Mouse (Mus musculus): ENCODE data around the gene Zfp810. TPM values are rescaled to one million over a fixed set of nuclear protein-coding genes. Genes with fewer than 3 reads are reported as not detected.
"Not testable (repeated sequence)": the region's sequence is repeated elsewhere in the genome, so short reads cannot be mapped to it uniquely, and the experiment has no call there.

Gene Zfp810
- total RNA-seq (2015; ENCODE audit: low replicate concordance): 0.63 and 4.0 TPM in 2 replicates
- total RNA-seq (2017; ENCODE audit: low replicate concordance): 0.43 and 3.2 TPM in 2 replicates

- ATAC-seq (replicated peaks; ENCODE audit: low FRiP score, poor library complexity, severe bottlenecking): 0 out of 2 replicates have a peak, but pooled peaks have one; percentile 49
These were observed at the start of gene Zfp810 for GRCm38 (mm10) chr9:22307156-22307919. Zfp810 (minus strand) TSS chr9:22307648.

GRCm38 (mm10) chr9:22355919-22356318 is 48.5 kb upstream of the Zfp810 start:
- ATAC-seq (replicated peaks; ENCODE audit: low FRiP score, poor library complexity, severe bottlenecking): no peak

GRCm38 (mm10) chr9:22353901-22354300 is 46.5 kb upstream of the Zfp810 start:
- ATAC-seq (replicated peaks; ENCODE audit: low FRiP score, poor library complexity, severe bottlenecking): no peak

GRCm38 (mm10) chr9:22353465-22353864 is 46.0 kb upstream of the Zfp810 start:
- no peak for ATAC-seq (replicated peaks; ENCODE audit: low FRiP score, poor library complexity, severe bottlenecking)

- no peak for ATAC-seq (replicated peaks; ENCODE audit: low FRiP score, poor library complexity, severe bottlenecking)
These were observed 32.9 kb upstream of the Zfp810 start for GRCm38 (mm10) chr9:22340331-22340730.

GRCm38 (mm10) chr9:22337217-22337616 is 29.8 kb upstream of the Zfp810 start:
- ATAC-seq (replicated peaks; ENCODE audit: low FRiP score, poor library complexity, severe bottlenecking): no peak

- peak; percentile 98 for ATAC-seq (replicated peaks; ENCODE audit: low FRiP score, poor library complexity, severe bottlenecking)
These were observed 20.3 kb upstream of the Zfp810 start for GRCm38 (mm10) chr9:22327475-22328387.

GRCm38 (mm10) chr9:22327099-22327474 is 19.6 kb upstream of the Zfp810 start:
- ATAC-seq (replicated peaks; ENCODE audit: low FRiP score, poor library complexity, severe bottlenecking): peak; percentile 46; the same call in 1 of the 2 replicates

- ATAC-seq (replicated peaks; ENCODE audit: low FRiP score, poor library complexity, severe bottlenecking): no peak
These were observed 17.1 kb upstream of the Zfp810 start for GRCm38 (mm10) chr9:22324579-22324978.

- ATAC-seq (replicated peaks; ENCODE audit: low FRiP score, poor library complexity, severe bottlenecking): peak; percentile 74
These were observed 15.1 kb upstream of the Zfp810 start for GRCm38 (mm10) chr9:22322381-22323211.

GRCm38 (mm10) chr9:22319109-22319508 is 11.7 kb upstream of the Zfp810 start:
- ATAC-seq (replicated peaks; ENCODE audit: low FRiP score, poor library complexity, severe bottlenecking): no peak

- ATAC-seq (replicated peaks; ENCODE audit: low FRiP score, poor library complexity, severe bottlenecking): not testable (repeated sequence)
These were observed 8.6 kb upstream of the Zfp810 start for GRCm38 (mm10) chr9:22316047-22316446.

GRCm38 (mm10) chr9:22314066-22314465 is 6.6 kb upstream of the Zfp810 start:
- ATAC-seq (replicated peaks; ENCODE audit: low FRiP score, poor library complexity, severe bottlenecking): no peak

GRCm38 (mm10) chr9:22313218-22313617 is 5.8 kb upstream of the Zfp810 start:
- ATAC-seq (replicated peaks; ENCODE audit: low FRiP score, poor library complexity, severe bottlenecking): no peak

- no peak for ATAC-seq (replicated peaks; ENCODE audit: low FRiP score, poor library complexity, severe bottlenecking)
These were observed 2.2 kb upstream of the Zfp810 start for GRCm38 (mm10) chr9:22309651-22310050.

- not testable (repeated sequence) for ATAC-seq (replicated peaks; ENCODE audit: low FRiP score, poor library complexity, severe bottlenecking)
These were observed 443 bp upstream of the Zfp810 start for GRCm38 (mm10) chr9:22307920-22308262.

- no peak for ATAC-seq (replicated peaks; ENCODE audit: low FRiP score, poor library complexity, severe bottlenecking)
These were observed 722 bp downstream of the Zfp810 start for GRCm38 (mm10) chr9:22306726-22307125.

- no peak for ATAC-seq (replicated peaks; ENCODE audit: low FRiP score, poor library complexity, severe bottlenecking)
These were observed 5.2 kb downstream of the Zfp810 start for GRCm38 (mm10) chr9:22302199-22302598.

GRCm38 (mm10) chr9:22278733-22279132 is 28.7 kb downstream of the Zfp810 start:
- ATAC-seq (replicated peaks; ENCODE audit: low FRiP score, poor library complexity, severe bottlenecking): no peak

GRCm38 (mm10) chr9:22268886-22269285 is 38.6 kb downstream of the Zfp810 start:
- no peak for ATAC-seq (replicated peaks; ENCODE audit: low FRiP score, poor library complexity, severe bottlenecking)
